Mouse (Mus musculus) central nervous system, embryonic 18 days (tissue): ENCODE data around the gene Ptch2. TPM values are rescaled to one million over a fixed set of nuclear protein-coding genes. Genes with fewer than 3 reads are reported as not detected.

Experiments
- polyA plus RNA-seq: library from polyadenylated mRNA; depleted of rRNA; stranded (reverse); fragments of >200 nt; gene quantifications from 2 replicates; pipeline ENCODE4 v1.2.3, GENCODE M21; 2012; rRNA removed

Ptch2 gene
- polyA plus RNA-seq, result 9.1 and 9.6 TPM in 2 replicates

DNA sequence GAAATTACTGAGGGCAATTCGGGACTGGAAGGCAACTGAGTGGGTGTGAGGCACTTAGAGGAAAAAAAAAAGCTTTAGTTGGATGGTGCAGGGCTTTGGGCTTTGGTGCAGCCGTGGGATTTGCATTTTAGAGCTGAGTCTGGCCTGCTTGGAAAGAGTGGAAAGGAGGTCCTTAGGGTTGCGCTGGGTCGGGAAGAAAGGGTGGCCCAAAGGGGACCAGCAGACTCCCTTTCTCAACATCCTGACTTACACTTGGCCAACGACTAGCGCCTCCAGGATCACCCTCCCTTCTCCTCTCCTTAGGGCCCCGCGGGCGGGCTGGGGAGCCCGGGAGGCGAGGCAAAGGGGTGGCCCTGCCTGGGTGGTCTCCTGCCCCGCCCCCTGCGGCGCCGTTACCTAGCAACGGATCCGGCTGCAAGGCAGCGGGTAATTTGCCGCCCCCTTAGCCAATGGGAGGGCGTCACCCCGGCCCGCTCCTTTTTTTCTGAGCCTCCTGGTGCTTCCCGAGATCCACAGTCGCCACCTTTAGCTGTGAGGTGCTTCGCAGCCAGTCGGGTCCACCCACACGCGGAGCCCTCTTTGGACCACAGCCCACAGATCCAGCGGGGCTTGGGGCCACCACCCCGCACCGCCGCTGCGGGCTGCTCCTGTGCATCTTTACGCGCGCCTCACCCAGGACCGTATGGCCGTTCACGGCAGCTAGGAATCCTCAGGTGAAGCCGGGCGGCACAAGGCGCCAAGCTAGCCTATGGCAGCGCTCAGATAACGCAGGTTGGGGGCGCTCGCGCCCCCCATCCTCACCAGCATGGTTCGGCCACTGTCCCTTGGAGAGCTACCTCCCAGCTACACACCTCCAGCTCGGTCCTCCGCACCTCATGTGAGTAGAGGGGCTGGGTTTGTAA lies at the start of gene Ptch2:
Ptch2 (plus strand) TSS at position 525 of the 902 bp plus-strand sequence.

DNA sequence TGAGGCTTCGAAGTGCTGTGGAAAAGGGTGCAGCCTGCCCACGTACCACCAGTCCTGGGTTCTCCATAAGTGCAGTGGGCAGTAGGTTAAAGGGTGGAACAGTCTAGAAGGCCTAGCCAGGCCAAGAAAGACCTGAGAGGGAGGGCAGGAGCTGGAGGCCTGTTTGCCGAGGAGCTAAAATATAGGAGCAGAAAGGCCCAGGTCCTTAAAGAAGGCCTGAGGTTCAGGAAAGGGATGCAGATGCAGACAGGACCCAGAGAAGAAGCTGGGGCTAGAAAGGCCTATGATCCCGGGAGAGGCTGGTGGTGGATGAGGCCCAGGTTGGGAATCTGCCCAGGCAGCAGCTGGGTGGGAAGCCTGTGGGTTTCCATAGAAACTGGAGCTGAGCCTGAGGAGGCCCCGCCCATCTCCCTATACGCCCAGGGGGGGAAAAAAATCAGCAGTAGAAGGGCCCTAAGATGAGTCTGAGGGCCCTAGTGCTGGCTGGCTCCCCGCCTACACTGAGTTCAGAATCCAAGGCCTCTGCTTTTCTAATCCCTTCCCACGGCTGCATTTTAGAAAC lies 29.6 kb downstream of the Ptch2 start, which contains the start of gene Btbd19:
Btbd19 (minus strand) TSS at position 378 of the 562 bp plus-strand sequence.

DNA sequence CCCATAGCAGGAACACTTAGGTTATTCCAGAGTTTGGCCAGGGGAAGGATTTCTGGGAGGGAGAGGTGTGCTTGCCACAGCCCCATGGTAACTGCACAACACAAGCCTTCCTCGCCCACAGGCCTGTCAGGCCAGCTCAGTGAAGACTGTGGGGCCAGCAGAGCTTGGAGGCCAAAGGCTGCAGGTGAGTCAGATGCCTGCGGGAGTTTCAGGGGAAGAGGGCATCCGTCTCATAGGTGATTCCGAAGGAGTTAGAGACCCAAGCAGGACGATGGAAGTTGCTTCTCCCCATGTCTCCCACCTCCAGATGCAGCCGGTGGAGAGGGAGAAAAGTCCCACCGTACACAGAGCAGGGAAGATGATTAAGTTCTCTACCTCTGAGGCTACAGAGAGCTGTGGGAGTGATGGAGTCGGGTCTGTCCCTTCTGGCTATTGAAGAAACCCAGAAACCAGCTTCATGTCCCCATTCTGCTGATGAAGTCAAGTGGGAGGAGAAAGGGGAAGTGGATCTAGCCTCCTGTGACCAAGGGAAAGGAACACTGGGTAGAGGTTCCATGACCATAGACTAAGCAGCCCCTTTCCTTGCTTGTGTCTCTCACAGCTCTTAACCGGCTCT lies 30.9 kb downstream of the Ptch2 start, which contains the start of gene Tctex1d4:
Tctex1d4 (plus strand) TSS at position 120 of the 616 bp plus-strand sequence.

DNA sequence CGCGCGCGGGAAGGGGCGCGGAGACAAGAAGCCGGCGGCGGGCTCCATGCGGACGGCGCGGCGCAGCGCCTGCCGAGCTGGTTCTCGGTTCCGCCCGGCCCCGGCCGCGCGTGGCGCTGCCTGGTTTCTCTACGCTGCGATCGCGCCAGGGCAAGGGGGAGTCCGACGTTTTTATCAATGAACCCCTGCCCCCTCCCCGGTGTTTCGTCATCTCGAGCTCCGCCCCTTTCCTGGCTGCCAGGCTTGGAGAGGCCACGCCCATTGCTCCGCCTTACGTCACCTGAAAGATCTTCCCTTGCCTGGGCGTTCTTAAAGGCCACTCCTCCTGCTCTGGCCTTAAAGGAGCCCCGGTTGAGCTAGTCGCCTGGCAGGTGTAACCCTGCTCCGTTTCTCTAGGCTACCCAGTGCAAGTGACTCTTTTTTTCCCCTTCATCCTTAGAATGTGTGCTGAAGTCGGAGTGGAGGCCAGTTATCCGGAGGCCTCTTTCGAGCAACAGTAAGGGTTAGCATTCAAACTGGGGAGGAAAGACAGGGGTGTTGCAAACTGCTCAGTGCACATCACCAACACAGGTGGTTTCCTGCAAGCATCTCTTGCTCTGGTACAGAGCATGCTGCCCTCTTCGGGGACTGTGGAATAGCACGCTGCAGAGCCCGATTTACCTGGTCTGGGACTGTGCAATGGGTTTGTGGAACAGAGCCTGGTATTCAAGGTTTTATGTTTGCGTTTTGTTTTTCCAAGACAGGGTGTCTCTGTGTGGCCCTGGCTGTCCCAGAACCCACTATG lies 38.1 kb downstream of the Ptch2 start, which contains the start of gene Plk3:
Plk3 (minus strand) TSS at position 147 of the 784 bp plus-strand sequence.

GRCm38 (mm10) chr4:117155792-117156355 lies 60.0 kb downstream of the Ptch2 start, which contains the start of gene Rps8:
Gene Rps8, minus strand, starts transcription at chr4:117156243.

Other genes with a start within 250 kb of the Ptch2 start
- gene Zswim5, start 218.7 kb upstream of the Ptch2 start, polyA plus RNA-seq, result 13.5 and 15.7 TPM in 2 replicates
- 40.6 and 40.9 TPM in 2 replicates for gene Urod, start 101.7 kb upstream of the Ptch2 start, polyA plus RNA-seq
- 52.1 and 54.9 TPM in 2 replicates for gene Hectd3, start 100.8 kb upstream of the Ptch2 start, polyA plus RNA-seq
- gene Eif2b3, start 76.7 kb upstream of the Ptch2 start, polyA plus RNA-seq, result 27.9 and 28.7 TPM in 2 replicates
- gene Btbd19, start 29.6 kb downstream of the Ptch2 start, polyA plus RNA-seq, result 6.1 and 7.2 TPM in 2 replicates
- gene Tctex1d4, start 30.7 kb downstream of the Ptch2 start, polyA plus RNA-seq, result 0.25 and 0.91 TPM in 2 replicates
- gene Plk3, start 37.9 kb downstream of the Ptch2 start, polyA plus RNA-seq, result 20.0 and 21.2 TPM in 2 replicates
- 1,040 and 1,045 TPM in 2 replicates for gene Rps8, start 60.2 kb downstream of the Ptch2 start, polyA plus RNA-seq
- 6.9 and 7.0 TPM in 2 replicates for gene Kif2c, start 86.6 kb downstream of the Ptch2 start, polyA plus RNA-seq
- gene Tmem53, start 155.9 kb downstream of the Ptch2 start, polyA plus RNA-seq, result 5.9 and 7.2 TPM in 2 replicates
- 2.1 and 2.7 TPM in 2 replicates for gene Armh1, start 156.1 kb downstream of the Ptch2 start, polyA plus RNA-seq